Comparison of ENCODE assay signal across 19 mouse cellular contexts in genomic region chr3:30480551-30480950, GRCm38 (mm10).
DNase-seq lines count a peak whose midpoint lies in the region; ATAC-seq lines count a peak whose summit lies in the region.
"Had no signal": no experiment of that assay in that cellular context is flagged by ENCODE, and none has a peak within 500 bp of the region (broad histone marks: within the 10 kb centered on the region; RNA-seq: fewer than 3 reads in every experiment).

No protein-coding gene starts in this region.

- H3K4me3 ChIP-seq in midbrain, embryonic 10.5 days = no peak overlapping the region
- no peak overlapping the region for H3K4me3 ChIP-seq in midbrain, embryonic 13.5 days (replicated peaks)
- no peak overlapping the region for H3K4me3 ChIP-seq in hindbrain, embryonic 11.5 days (ENCODE audit: low read depth, low read length)
- H3K4me3 ChIP-seq: forebrain, embryonic 15.5 days; hindbrain, embryonic 10.5 days; limb, embryonic 15.5 days; liver, embryonic 15.5 days; megakaryocyte, embryonic 14.5 days had no signal

- H3K27me3 ChIP-seq in midbrain, embryonic 10.5 days (ENCODE audit: low read depth, poor library complexity, severe bottlenecking) = no peaks in the 10 kb centered on the region
- H3K27me3 ChIP-seq in midbrain, embryonic 13.5 days = no peaks in the 10 kb centered on the region
- H3K27me3 ChIP-seq in hindbrain, embryonic 11.5 days (ENCODE audit: control insufficient read depth, insufficient read depth, low read length) = no peaks in the 10 kb centered on the region
- H3K27me3 ChIP-seq: CH12.LX; forebrain, embryonic 15.5 days; limb, embryonic 15.5 days; liver, embryonic 15.5 days had no signal

- H3K4me1 ChIP-seq in midbrain, embryonic 10.5 days = peaks cover 44% of the 10 kb centered on the region
- peaks cover 16% of the 10 kb centered on the region for H3K4me1 ChIP-seq in midbrain, embryonic 13.5 days (replicated peaks)
- no peaks in the 10 kb centered on the region for H3K4me1 ChIP-seq in hindbrain, embryonic 11.5 days (replicated peaks; ENCODE audit: control insufficient read depth, insufficient read depth, low read length)
- H3K4me1 ChIP-seq: forebrain, embryonic 15.5 days; liver, embryonic 15.5 days; megakaryocyte, embryonic 14.5 days had no signal

- no peaks in the 10 kb centered on the region for H3K9me3 ChIP-seq in midbrain, embryonic 10.5 days (replicated peaks)
- H3K9me3 ChIP-seq in midbrain, embryonic 13.5 days = no peaks in the 10 kb centered on the region
- no peaks in the 10 kb centered on the region for H3K9me3 ChIP-seq in hindbrain, embryonic 11.5 days (ENCODE audit: control insufficient read depth, low read length)
- H3K9me3 ChIP-seq: forebrain, embryonic 15.5 days; hindbrain, embryonic 10.5 days; limb, embryonic 15.5 days; liver, embryonic 15.5 days; megakaryocyte, embryonic 14.5 days had no signal

- WGBS in midbrain, embryonic 10.5 days = 76% methylated on average over 6 of the region's 6 CpGs
- WGBS in midbrain, embryonic 13.5 days = 76% methylated on average over 6 of the region's 6 CpGs
- WGBS in hindbrain, embryonic 11.5 days = 85% methylated on average over 6 of the region's 6 CpGs

- no peak for ATAC-seq in midbrain, embryonic 13.5 days
- ATAC-seq in hindbrain, embryonic 11.5 days (ENCODE audit: low FRiP score) = no peak
- ATAC-seq: forebrain, embryonic 15.5 days; midbrain, embryonic 16.5 days had no signal

- no peaks in the 10 kb centered on the region for H3K36me3 ChIP-seq in midbrain, embryonic 10.5 days
- H3K36me3 ChIP-seq in midbrain, embryonic 13.5 days = no peaks in the 10 kb centered on the region
- H3K36me3 ChIP-seq in hindbrain, embryonic 11.5 days (ENCODE audit: control insufficient read depth, insufficient read depth, low read length) = no peaks in the 10 kb centered on the region
- H3K36me3 ChIP-seq: forebrain, embryonic 15.5 days; hindbrain, embryonic 10.5 days; limb, embryonic 15.5 days; liver, embryonic 15.5 days had no signal

- H3K9ac ChIP-seq in midbrain, embryonic 13.5 days (replicated peaks) = no peak overlapping the region
- no peak overlapping the region for H3K9ac ChIP-seq in hindbrain, embryonic 11.5 days (ENCODE audit: low read depth, low read length)
- H3K9ac ChIP-seq: forebrain, embryonic 15.5 days; limb, embryonic 15.5 days; liver, embryonic 15.5 days had no signal

- peak; percentile 41 to 71 for DNase-seq in heart, adult 18-20 months
- DNase-seq in heart, postnatal 4 days = no peak
- no peak for DNase-seq in midbrain, embryonic 10.5 days (ENCODE audit: low spot score)
- DNase-seq in lung, postnatal 25 days (ENCODE audit: low spot score) = peak; percentile 80
- no peak for DNase-seq in hindbrain, embryonic 11.5 days (ENCODE audit: low spot score)
- no peak for DNase-seq in retina, postnatal 1 day
- DNase-seq: adrenal gland, postnatal 25 days; cerebellum, adult 18-20 months; kidney, adult 11 months; right cerebral cortex, postnatal 4 days; thymus, postnatal 25 days had no signal

- H3K27ac ChIP-seq in midbrain, embryonic 10.5 days (replicated peaks) = peak overlapping the region; percentile 24; the same call in 1 of the 2 replicates
- no peak overlapping the region for H3K27ac ChIP-seq in midbrain, embryonic 13.5 days
- H3K27ac ChIP-seq in hindbrain, embryonic 11.5 days (ENCODE audit: low read depth, low read length) = no peak overlapping the region
- H3K27ac ChIP-seq: forebrain, embryonic 15.5 days; hindbrain, embryonic 10.5 days; limb, embryonic 15.5 days; liver, embryonic 15.5 days had no signal

- no peak overlapping the region for H3K4me2 ChIP-seq in midbrain, embryonic 13.5 days (replicated peaks)
- H3K4me2 ChIP-seq in hindbrain, embryonic 11.5 days (replicated peaks; ENCODE audit: low read depth, low read length) = no peak overlapping the region
- H3K4me2 ChIP-seq: forebrain, embryonic 15.5 days; limb, embryonic 15.5 days; liver, embryonic 15.5 days had no signal

Comparison
In these comparisons a context has a peak if more than half of its experiments do, and no peak if none do; other contexts are left out.
1. DNase-seq: peak in heart, adult 18-20 months (2 of 2) and lung, postnatal 25 days (single experiment); none in heart, postnatal 4 days (single experiment), midbrain, embryonic 10.5 days (single experiment), hindbrain, embryonic 11.5 days (single experiment) and retina, postnatal 1 day (single experiment).